Mouse (Mus musculus) embryonic fibroblast, embryonic 13.5 days (primary cell): Measurements from ENCODE around the gene Gm20696.

ENCODE experiments used
- CTCF ChIP-seq: IDR thresholded peaks from 2 replicates; pipeline ENCODE4 v1.5.1; 2011; ENCODE audit warnings: mild to moderate bottlenecking, control low read depth, low read length, moderate library complexity, borderline replicate concordance; ENCODE audit not compliant: insufficient read depth
- POLR2A ChIP-seq: IDR thresholded peaks from 2 replicates; pipeline ENCODE4 v1.6.1; 2011; ENCODE audit warnings: low read depth, mild to moderate bottlenecking, control low read depth, low read length, moderate library complexity

GRCm38 (mm10) chr6:99440606-99441005 lies 226.0 kb downstream of the Gm20696 start:
- TF ChIP-seq CTCF, result no peak
- TF ChIP-seq POLR2A, result no peak
